Mouse (Mus musculus) brain, embryonic 14.5 days (tissue): ENCODE results near the gene Fars2.

Experiments
- CTCF ChIP-seq: fragments of 200-500 bp; IDR thresholded peaks from 2 replicates; pipeline ENCODE4 v1.5.1; 2012; ENCODE audit warnings: inconsistent platforms, mild to moderate bottlenecking, moderate library complexity, borderline replicate concordance; ENCODE audit not compliant: insufficient read depth, insufficient read length; ENCODE audit errors: extremely low read depth
- POLR2A ChIP-seq: fragments of 200-500 bp; IDR thresholded peaks from 2 replicates; pipeline ENCODE4 v1.6.1; 2012; ENCODE audit warnings: mild to moderate bottlenecking, inconsistent platforms, borderline replicate concordance; ENCODE audit not compliant: poor library complexity, insufficient read depth, insufficient read length, severe bottlenecking; ENCODE audit errors: extremely low read depth

- TF ChIP-seq CTCF (no peak), POLR2A (peak; percentile 59; the same call in 1 of the 2 replicates)
Measured at GRCm38 (mm10) chr13:36578569-36579333, 461.5 kb downstream of the Fars2 start.
